Mouse (Mus musculus) heart, postnatal 0 days (tissue): Measurements from ENCODE around the gene Osbpl3.

ENCODE experiments used
- CTCF ChIP-seq: IDR thresholded peaks from 2 replicates; pipeline ENCODE4 v1.5.1; 2016; ENCODE audit warnings: antibody characterized with exemption, control low read depth, low read depth
- EP300 ChIP-seq: IDR thresholded peaks from 2 replicates; pipeline ENCODE4 v1.6.1; 2016; ENCODE audit warnings: antibody characterized with exemption, low read depth

- TF ChIP-seq CTCF (no peak), EP300 (no peak)
These were observed 5.6 kb upstream of the Osbpl3 start for GRCm38 (mm10) chr6:50461585-50461984.
